Mouse (Mus musculus): ENCODE results near the gene Lmf2. TPM values are rescaled to one million over a fixed set of nuclear protein-coding genes. Genes with fewer than 3 reads are reported as not detected.

Lmf2 gene
- polyA plus RNA-seq (2016; fragmentation: Nextera tagmentation; extraction: Ambion mirVana), result 42.5 and 47.3 TPM in 2 replicates

- H3K36me3 ChIP-seq, result peaks cover 39% of the 10 kb centered on the region
- ATAC-seq (ENCODE audit: low FRiP score), result peak; percentile 90
- H3K4me3 ChIP-seq, result peak within 1 kb of the TSS; percentile 79
- H3K9me3 ChIP-seq (replicated peaks), result no peaks in the 10 kb centered on the region
- H3K9ac ChIP-seq, result peak within 1 kb of the TSS; percentile 80
- peak within 1 kb of the TSS; percentile 69 for H3K4me2 ChIP-seq (replicated peaks)
- H3K27me3 ChIP-seq, result no peaks in the 10 kb centered on the region
- WGBS, result under 1% methylated on average over 64 of the region's 64 CpGs
- peaks cover 31% of the 10 kb centered on the region for H3K4me1 ChIP-seq
- H3K27ac ChIP-seq, result peak within 1 kb of the TSS; percentile 82
These were observed at the start of gene Lmf2, which contains the start of gene Ncaph2 for GRCm38 (mm10) chr15:89355241-89356187. Lmf2 (minus strand) TSS chr15:89355659. Ncaph2 (plus strand) TSS chr15:89355719.

- H3K9ac ChIP-seq, result no peak overlapping the region
- H3K4me2 ChIP-seq (replicated peaks), result no peak overlapping the region
- no peak for ATAC-seq (ENCODE audit: low FRiP score)
- H3K27ac ChIP-seq, result no peak overlapping the region
- peaks cover 14% of the 10 kb centered on the region; the same call in 1 of the 2 replicates for H3K9me3 ChIP-seq (replicated peaks)
- H3K4me3 ChIP-seq, result no peak overlapping the region
- no peaks in the 10 kb centered on the region for H3K27me3 ChIP-seq
- no peaks in the 10 kb centered on the region for H3K36me3 ChIP-seq
- WGBS, result 84% methylated on average over 10 of the region's 10 CpGs
- no peaks in the 10 kb centered on the region for H3K4me1 ChIP-seq
These were observed 49.6 kb upstream of the Lmf2 start for GRCm38 (mm10) chr15:89404831-89405623.

DNA sequence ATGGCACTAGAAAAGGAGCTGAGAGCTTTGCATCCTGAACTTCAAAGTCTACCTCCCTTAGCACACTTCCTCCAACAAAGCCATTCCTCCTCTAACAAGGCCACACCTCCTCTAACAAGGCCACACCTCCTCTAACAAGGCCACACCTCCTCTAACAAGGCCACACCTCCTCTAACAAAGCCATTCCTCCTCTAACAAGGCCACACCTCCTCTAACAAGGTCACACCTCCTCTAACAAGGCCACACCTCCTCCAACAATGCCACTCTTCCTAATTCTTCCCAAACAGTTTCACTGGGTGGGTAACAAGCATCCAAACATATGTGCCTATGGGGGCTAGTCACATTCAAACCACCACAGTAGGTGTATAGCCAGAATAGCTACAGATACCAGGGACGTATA, 47.0 kb upstream of the Lmf2 start:
- no peaks in the 10 kb centered on the region for H3K36me3 ChIP-seq
- H3K9me3 ChIP-seq (replicated peaks), result no peaks in the 10 kb centered on the region
- H3K27ac ChIP-seq, result no peak overlapping the region
- ATAC-seq (ENCODE audit: low FRiP score), result no peak
- no peak overlapping the region for H3K4me3 ChIP-seq
- WGBS, result 79% methylated on average over 1 of the region's 1 CpGs
- H3K9ac ChIP-seq, result no peak overlapping the region
- H3K4me1 ChIP-seq, result no peaks in the 10 kb centered on the region
- no peak overlapping the region for H3K4me2 ChIP-seq (replicated peaks)
- H3K27me3 ChIP-seq, result no peaks in the 10 kb centered on the region

DNA sequence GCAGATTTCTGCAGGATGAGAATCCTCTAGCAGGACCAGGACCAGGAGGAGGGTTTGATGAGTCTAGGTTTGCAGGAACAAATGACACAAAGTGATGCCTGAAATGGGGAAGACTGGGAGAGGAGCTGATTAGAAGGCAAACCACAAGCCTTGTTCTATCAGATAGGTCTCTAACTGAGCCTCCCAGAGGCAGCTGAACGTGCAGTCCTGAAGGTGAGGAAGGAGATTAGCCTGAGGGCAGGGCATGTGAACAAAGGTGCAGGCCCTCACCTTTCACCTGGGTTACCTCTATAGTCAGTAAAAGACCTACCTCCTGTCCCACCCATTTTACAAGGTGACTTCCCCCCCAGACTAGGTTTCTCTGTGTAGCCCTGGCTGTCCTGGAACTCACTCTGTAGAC, 44.3 kb upstream of the Lmf2 start:
- Histone ChIP-seq H3K9ac (no peak overlapping the region), H3K4me1 (no peaks in the 10 kb centered on the region), H3K27me3 (no peaks in the 10 kb centered on the region), H3K4me3 (no peak overlapping the region), H3K9me3 (replicated peaks) (no peaks in the 10 kb centered on the region), H3K36me3 (no peaks in the 10 kb centered on the region), H3K27ac (no peak overlapping the region), H3K4me2 (replicated peaks) (no peak overlapping the region)
- 70% methylated on average over 1 of the region's 1 CpGs for WGBS
- no peak for ATAC-seq (ENCODE audit: low FRiP score)

DNA sequence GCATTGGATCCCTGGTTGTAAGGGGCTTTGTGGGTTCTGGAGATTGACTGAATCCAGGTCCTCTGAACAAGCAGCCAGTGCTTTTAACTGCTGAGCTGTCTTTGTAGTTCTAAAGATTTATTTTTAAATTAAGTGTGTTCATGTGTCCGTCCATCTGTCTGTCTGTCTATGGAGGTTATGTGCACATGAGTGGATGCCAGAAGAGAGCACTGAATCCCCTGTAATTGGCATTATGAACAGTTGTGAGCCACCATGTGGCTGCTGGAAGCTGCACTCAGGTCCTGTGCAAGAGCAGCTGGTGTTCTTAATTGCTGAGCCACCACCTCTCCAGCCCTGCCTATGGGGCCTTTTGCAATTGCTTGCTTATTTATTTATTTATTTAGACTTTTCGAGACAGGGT, 42.7 kb upstream of the Lmf2 start:
- H3K4me1 ChIP-seq, result no peaks in the 10 kb centered on the region
- no peak overlapping the region for H3K9ac ChIP-seq
- H3K36me3 ChIP-seq, result no peaks in the 10 kb centered on the region
- H3K4me2 ChIP-seq (replicated peaks), result no peak overlapping the region
- no peaks in the 10 kb centered on the region for H3K27me3 ChIP-seq
- 81% methylated on average over 2 of the region's 2 CpGs for WGBS
- H3K9me3 ChIP-seq (replicated peaks), result no peaks in the 10 kb centered on the region
- no peak overlapping the region for H3K4me3 ChIP-seq
- no peak overlapping the region for H3K27ac ChIP-seq
- ATAC-seq (ENCODE audit: low FRiP score), result no peak

DNA sequence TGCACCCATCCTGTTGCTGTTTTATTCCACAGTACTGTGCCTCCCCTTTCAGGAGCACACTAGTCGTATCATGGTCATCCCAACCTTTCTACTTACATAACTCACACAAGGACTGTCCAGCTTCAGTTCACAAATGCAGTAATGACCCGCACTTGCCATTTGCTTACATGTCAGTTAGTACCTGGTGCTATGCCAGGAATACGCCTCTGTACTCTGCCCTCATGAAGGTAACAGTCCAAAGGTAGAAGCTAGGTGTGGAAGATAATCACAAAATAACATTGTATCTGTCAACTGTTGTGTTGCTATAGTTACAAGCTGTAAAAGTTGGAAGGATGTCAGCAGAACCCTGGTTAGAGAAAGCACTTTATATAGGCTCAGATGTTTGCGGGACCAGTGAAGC, 41.4 kb upstream of the Lmf2 start:
- H3K27me3 ChIP-seq, result no peaks in the 10 kb centered on the region
- 91% methylated on average over 4 of the region's 4 CpGs for WGBS
- no peak overlapping the region for H3K4me3 ChIP-seq
- no peaks in the 10 kb centered on the region for H3K9me3 ChIP-seq (replicated peaks)
- no peak for ATAC-seq (ENCODE audit: low FRiP score)
- no peaks in the 10 kb centered on the region for H3K36me3 ChIP-seq
- no peak overlapping the region for H3K9ac ChIP-seq
- H3K4me2 ChIP-seq (replicated peaks), result no peak overlapping the region
- no peaks in the 10 kb centered on the region for H3K4me1 ChIP-seq
- H3K27ac ChIP-seq, result no peak overlapping the region

- ATAC-seq (ENCODE audit: low FRiP score), result no peak
- H3K9me3 ChIP-seq (replicated peaks), result no peaks in the 10 kb centered on the region
- WGBS, result 92% methylated on average over 10 of the region's 10 CpGs
- H3K27ac ChIP-seq, result no peak overlapping the region
- H3K4me1 ChIP-seq, result no peaks in the 10 kb centered on the region
- no peaks in the 10 kb centered on the region for H3K36me3 ChIP-seq
- no peak overlapping the region for H3K4me3 ChIP-seq
- no peak overlapping the region for H3K9ac ChIP-seq
- no peaks in the 10 kb centered on the region for H3K27me3 ChIP-seq
- no peak overlapping the region for H3K4me2 ChIP-seq (replicated peaks)
These were observed 34.6 kb upstream of the Lmf2 start for GRCm38 (mm10) chr15:89390081-89390480.

DNA sequence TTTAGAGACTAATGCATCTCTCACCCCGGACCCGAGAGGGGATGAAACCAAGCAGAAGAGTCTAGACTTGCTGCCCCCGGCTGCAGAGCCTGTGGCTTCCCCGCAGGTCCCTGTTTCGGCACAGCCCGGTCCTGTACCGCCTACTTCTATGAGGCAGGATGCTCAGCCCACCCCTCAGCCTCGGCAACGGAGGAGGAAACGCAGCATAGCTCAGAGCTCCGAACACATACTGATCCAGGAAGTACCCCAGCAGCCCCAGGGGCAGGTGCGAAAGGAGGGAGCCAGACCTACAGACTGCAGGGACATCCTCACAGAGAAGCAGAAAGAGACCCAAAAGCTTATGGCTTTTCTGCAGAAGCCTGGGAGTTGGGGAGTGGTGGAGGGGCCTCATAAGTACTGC, 31.7 kb upstream of the Lmf2 start:
- no peaks in the 10 kb centered on the region for H3K36me3 ChIP-seq
- H3K9ac ChIP-seq, result no peak overlapping the region
- H3K4me1 ChIP-seq, result no peaks in the 10 kb centered on the region
- H3K4me2 ChIP-seq (replicated peaks), result no peak overlapping the region
- H3K27me3 ChIP-seq, result peaks cover 9% of the 10 kb centered on the region; the same call in 1 of the 2 replicates
- no peak overlapping the region for H3K4me3 ChIP-seq
- WGBS, result 50% methylated on average over 12 of the region's 12 CpGs
- no peak for ATAC-seq (ENCODE audit: low FRiP score)
- no peaks in the 10 kb centered on the region for H3K9me3 ChIP-seq (replicated peaks)
- H3K27ac ChIP-seq, result no peak overlapping the region

- H3K9ac ChIP-seq, result no peak within 1 kb of the TSS
- H3K9me3 ChIP-seq (replicated peaks), result no peaks in the 10 kb centered on the region
- no peaks in the 10 kb centered on the region for H3K36me3 ChIP-seq
- WGBS, result 86% methylated on average over 7 of the region's 7 CpGs
- peaks cover 25% of the 10 kb centered on the region for H3K27me3 ChIP-seq
- no peak within 1 kb of the TSS for H3K27ac ChIP-seq
- peaks cover under 1% of the 10 kb centered on the region; the same call in 1 of the 2 replicates for H3K4me1 ChIP-seq
- no peak for ATAC-seq (ENCODE audit: low FRiP score)
- H3K4me3 ChIP-seq, result no peak within 1 kb of the TSS
- no peak within 1 kb of the TSS for H3K4me2 ChIP-seq (replicated peaks)
These were observed 29.2 kb upstream of the Lmf2 start, which contains the start of gene Klhdc7b for GRCm38 (mm10) chr15:89384617-89385016. Klhdc7b (plus strand) TSS chr15:89384917.

GRCm38 (mm10) chr15:89379429-89379828, 24.0 kb upstream of the Lmf2 start:
- Histone ChIP-seq H3K4me3 (peak overlapping the region; percentile 35), H3K9ac (no peak overlapping the region), H3K4me2 (replicated peaks) (peak overlapping the region; percentile 64), H3K36me3 (no peaks in the 10 kb centered on the region), H3K27me3 (peaks cover 65% of the 10 kb centered on the region), H3K4me1 (peaks cover 20% of the 10 kb centered on the region), H3K9me3 (replicated peaks) (no peaks in the 10 kb centered on the region), H3K27ac (no peak overlapping the region)
- 12% methylated on average over 10 of the region's 10 CpGs for WGBS
- ATAC-seq (ENCODE audit: low FRiP score), result no peak

DNA sequence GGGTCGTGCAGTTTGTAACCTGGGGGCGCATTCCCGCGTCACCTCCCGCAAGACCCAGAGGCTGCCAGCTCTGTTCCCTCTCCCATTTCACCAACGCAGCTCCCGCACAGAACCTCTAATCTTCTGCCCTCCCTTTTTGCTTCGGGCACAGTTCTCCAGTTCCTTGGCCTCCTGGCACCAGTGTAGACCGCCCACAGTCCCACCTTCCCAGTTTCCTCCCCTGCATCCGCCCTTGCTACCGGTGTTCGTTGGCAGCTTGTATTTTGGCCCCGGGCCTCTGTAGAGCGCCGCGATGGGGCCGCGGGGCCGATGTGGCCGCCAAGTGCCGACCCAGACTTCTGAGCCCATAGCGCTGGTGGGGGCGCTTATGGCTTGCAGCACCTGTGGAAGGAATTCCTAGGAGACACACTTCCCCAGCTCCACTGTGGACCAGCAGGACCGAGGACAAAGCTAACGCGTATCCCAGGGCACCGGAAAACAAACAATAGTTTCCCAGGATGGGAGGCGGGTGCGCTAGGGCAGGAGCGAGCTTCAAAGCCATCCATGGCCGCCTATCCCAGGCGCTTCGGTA, 23.5 kb upstream of the Lmf2 start, which contains the start of gene Odf3b:
Gene Odf3b (minus strand): TSS at position 452 of the 571 bp plus-strand sequence.
- under 1% methylated on average over 33 of the region's 33 CpGs for WGBS
- Histone ChIP-seq H3K4me3 (peak within 1 kb of the TSS; percentile 35), H3K4me1 (peaks cover 23% of the 10 kb centered on the region), H3K27ac (no peak within 1 kb of the TSS), H3K27me3 (peaks cover 62% of the 10 kb centered on the region), H3K9me3 (replicated peaks) (no peaks in the 10 kb centered on the region), H3K36me3 (no peaks in the 10 kb centered on the region), H3K4me2 (replicated peaks) (peak within 1 kb of the TSS; percentile 64), H3K9ac (peak within 1 kb of the TSS; percentile 50)
- ATAC-seq (ENCODE audit: low FRiP score), result no peak
